Mouse (Mus musculus): Measurements from ENCODE around the gene Dnaaf3.
"Not testable (repeated sequence)": the region's sequence is repeated elsewhere in the genome, so short reads cannot be mapped to it uniquely, and the experiment has no call there.

The Dnaaf3 gene

GRCm38 (mm10) chr7:4532005-4532729 is at the start of gene Dnaaf3:
Gene Dnaaf3, minus strand, starts transcription at chr7:4532453.
- in situ Hi-C loops (cut with MboI; ENCODE audit: low pct_unique_long_range_greater_than_20kb in 1 of 2, low sequenced_read_pairs in 2 of 2, unreplicated experiment in 1 of 2) = no loop called here

DNA sequence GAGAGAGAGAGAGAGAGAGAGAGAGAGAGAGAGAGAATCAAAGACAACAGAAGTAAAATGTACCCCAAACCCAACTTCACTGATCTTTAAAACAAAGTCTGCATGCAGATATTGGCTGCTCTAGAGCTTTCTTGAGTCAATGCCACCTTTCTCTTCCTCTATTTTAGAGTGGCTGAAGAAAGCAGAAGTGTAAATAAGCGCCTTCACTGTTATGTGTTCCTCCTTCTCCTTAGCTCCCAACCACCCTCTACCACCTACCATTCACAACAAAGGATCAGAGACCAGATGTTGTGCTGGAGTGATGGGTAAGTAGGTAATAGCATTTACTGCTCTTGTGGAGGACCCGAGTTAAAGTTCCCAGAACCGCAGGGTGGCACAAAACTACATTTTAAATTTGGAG is 49.2 kb upstream of the Dnaaf3 start:
- in situ Hi-C loops (cut with MboI; ENCODE audit: low pct_unique_long_range_greater_than_20kb in 1 of 2, low sequenced_read_pairs in 2 of 2, unreplicated experiment in 1 of 2) = not testable (repeated sequence)

DNA sequence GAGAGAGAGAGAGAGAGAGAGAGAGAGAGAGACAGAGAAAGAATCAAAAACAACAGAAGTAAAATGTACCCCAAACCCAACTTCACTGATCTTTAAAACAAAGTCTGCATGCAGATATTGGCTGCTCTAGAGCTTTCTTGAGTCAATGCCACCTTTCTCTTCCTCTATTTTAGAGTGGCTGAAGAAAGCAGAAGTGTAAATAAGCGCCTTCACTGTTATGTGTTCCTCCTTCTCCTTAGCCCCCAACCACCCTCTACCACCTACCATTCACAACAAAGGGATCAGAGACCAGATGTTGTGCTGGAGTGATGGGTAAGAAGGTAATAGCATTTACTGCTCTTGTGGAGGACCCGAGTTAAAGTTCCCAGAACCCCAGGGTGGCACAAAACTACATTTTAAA is 40.1 kb upstream of the Dnaaf3 start:
- in situ Hi-C loops (cut with MboI; ENCODE audit: low pct_unique_long_range_greater_than_20kb in 1 of 2, low sequenced_read_pairs in 2 of 2, unreplicated experiment in 1 of 2) = not testable (repeated sequence)

DNA sequence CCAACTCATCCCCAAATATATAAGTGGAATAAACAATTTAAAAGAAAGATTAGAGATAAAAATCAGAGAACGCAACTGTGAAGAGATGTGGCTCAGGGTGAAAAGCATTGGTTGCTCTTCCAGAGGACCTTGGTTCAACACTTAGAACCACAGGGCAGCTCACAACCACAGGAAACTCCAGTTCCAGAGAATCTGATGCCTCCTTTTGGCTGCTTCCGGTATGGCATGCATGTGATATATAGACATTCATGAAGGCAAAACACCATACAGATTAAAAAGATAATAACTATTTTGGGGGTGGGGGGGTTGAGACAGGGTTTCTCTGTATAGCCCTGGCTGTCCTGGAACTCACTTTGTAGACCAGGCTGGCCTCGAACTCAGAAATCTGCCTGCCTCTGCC is 30.4 kb upstream of the Dnaaf3 start:
- in situ Hi-C loops (cut with MboI; ENCODE audit: low pct_unique_long_range_greater_than_20kb in 1 of 2, low sequenced_read_pairs in 2 of 2, unreplicated experiment in 1 of 2) = no loop called here

DNA sequence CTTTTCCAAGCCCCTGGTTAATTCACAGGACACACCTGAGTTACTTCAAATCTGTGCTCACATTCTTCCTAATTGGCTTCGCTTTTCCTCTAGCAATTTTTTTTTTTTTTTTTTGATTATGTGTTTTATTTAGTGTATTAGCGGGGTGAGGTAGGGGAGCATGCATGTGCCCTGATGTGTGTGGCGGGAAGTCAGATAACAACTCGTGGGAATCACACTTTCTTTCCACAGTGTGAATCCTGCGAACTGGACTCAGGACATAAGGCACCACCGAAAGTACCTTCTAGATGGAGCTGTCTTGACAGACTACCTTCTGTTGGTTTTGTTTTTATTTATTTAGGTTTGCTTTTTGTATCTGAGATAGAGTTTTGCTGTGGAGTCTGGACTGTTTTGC is 24.9 kb upstream of the Dnaaf3 start:
- in situ Hi-C loops (cut with MboI; ENCODE audit: low pct_unique_long_range_greater_than_20kb in 1 of 2, low sequenced_read_pairs in 2 of 2, unreplicated experiment in 1 of 2) = loop anchor here in 1 of 2 experiments (10.0 kb wide), 1 partner anchor 388 kb away; no protein-coding TSS in a partner anchor

DNA sequence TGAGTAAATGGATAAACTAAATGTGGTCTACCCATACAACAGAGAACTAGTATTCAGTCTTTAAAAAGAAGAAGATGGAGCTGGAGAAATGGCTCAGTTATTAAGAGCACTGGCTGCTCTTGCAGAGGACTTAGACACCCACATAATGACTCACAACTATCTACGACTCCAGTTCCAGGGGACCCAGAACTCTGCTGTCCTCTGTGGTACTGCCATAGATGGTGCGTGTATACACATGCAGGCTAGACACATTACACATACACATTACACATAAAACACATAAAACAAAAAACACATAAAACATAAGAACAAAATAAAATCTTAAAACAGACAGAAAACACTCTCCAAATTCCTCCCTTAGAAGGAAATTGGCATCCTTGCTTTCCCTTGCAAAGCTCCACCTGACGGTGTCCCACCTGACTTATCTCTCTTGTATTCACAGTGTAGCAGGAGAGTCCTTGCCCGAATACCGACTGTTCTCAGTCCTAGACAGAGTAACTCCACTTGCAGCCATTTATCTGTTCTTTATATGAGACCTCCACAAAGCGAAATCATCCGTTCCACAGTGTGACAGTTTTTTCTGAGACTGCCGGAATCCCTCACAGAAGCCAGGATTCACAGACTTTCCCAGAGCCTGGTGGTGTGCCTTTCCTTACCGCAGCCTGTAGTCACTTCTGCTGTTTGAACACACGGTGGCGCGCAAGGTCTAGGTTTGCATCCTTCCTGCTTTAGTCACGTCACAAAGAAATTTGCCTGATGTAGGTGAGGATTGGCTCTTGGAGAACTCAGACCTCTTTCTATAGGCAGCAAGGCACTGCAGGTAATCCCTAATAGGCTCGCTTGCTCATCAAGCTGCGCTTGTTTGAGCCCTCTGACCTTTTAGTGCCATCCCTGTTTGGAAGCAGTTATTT is 24.3 kb upstream of the Dnaaf3 start:
- in situ Hi-C loops (cut with MboI; ENCODE audit: low pct_unique_long_range_greater_than_20kb in 1 of 2, low sequenced_read_pairs in 2 of 2, unreplicated experiment in 1 of 2) = loop anchor here in 1 of 2 experiments (10.0 kb wide), 1 partner anchor 388 kb away; no protein-coding TSS in a partner anchor

DNA sequence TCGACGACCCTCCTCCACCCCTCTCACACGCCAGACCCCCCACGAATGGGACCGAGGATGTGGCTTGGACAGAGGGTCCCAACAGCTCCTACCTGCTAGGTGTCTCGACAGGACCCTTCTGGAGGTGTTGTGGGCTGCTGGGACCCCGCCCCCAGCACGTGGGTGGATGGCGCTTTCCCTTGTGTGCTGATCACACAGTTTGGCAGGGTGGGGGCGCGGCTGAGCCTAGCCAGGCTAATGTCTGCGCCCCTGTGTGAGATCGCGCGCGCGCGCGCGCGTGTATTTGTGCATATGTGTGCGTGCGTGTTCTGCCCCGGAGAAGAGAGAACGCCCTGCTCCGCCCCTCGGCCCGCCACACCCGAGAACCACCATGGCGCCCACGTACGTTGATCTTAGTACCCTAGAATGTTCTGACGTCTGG is 15.0 kb upstream of the Dnaaf3 start, which contains the start of gene Syt5:
Gene Syt5 (minus strand): TSS at position 321 of the 421 bp plus-strand sequence.
- in situ Hi-C loops (cut with MboI; ENCODE audit: low pct_unique_long_range_greater_than_20kb in 1 of 2, low sequenced_read_pairs in 2 of 2, unreplicated experiment in 1 of 2) = no loop called here

- in situ Hi-C loops (cut with MboI; ENCODE audit: low pct_unique_long_range_greater_than_20kb in 1 of 2, low sequenced_read_pairs in 2 of 2, unreplicated experiment in 1 of 2) = no loop called here
Observed at GRCm38 (mm10) chr7:4546591-4547131, 14.4 kb upstream of the Dnaaf3 start.

- in situ Hi-C loops (cut with MboI; ENCODE audit: low pct_unique_long_range_greater_than_20kb in 1 of 2, low sequenced_read_pairs in 2 of 2, unreplicated experiment in 1 of 2) = no loop called here
Observed at GRCm38 (mm10) chr7:4546050-4546449, 13.8 kb upstream of the Dnaaf3 start.

GRCm38 (mm10) chr7:4542013-4542412 is 9.8 kb upstream of the Dnaaf3 start:
- in situ Hi-C loops (cut with MboI; ENCODE audit: low pct_unique_long_range_greater_than_20kb in 1 of 2, low sequenced_read_pairs in 2 of 2, unreplicated experiment in 1 of 2) = no loop called here

GRCm38 (mm10) chr7:4541344-4541743 is 9.1 kb upstream of the Dnaaf3 start:
- in situ Hi-C loops (cut with MboI; ENCODE audit: low pct_unique_long_range_greater_than_20kb in 1 of 2, low sequenced_read_pairs in 2 of 2, unreplicated experiment in 1 of 2) = no loop called here

DNA sequence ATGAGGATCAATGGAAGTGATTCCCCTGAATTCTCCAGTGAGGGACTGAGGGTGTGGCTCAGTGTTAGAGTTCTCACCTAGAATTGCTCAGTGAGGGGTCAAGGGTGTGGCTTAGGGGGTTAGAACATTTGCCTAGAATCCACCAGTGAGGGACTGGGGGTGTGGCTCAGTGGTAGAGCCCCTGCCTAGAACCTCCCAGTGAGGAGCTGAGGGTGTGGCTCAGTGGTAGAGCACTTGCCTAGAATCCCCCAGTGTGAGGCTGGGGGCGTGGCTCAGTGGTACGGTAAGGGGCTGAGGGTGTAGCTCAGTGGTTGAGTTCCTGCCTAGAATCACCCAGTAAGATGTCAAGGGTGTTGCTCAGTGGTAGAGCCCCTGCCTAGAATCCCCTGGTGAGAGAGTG is 6.8 kb upstream of the Dnaaf3 start:
- in situ Hi-C loops (cut with MboI; ENCODE audit: low pct_unique_long_range_greater_than_20kb in 1 of 2, low sequenced_read_pairs in 2 of 2, unreplicated experiment in 1 of 2) = no loop called here

DNA sequence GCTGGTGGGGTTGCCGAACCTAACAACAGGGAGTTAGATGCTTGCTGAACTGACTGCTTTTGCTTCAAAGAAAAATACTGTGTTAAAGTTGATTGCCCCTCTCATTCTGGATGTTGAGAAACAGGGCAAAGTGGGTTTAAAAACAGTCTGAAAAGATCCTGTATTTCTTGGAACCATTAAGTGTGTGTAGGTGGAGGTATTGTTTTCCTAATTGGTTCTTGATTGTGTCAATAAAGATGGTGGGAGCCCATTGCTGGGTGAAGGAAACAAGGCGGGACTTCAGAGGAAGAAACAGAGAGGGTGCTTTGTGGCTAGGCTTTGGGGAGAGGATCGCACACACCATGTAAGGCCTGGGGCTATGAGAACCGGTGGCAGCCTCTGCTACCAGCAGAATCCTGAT is 4.9 kb upstream of the Dnaaf3 start:
- in situ Hi-C loops (cut with MboI; ENCODE audit: low pct_unique_long_range_greater_than_20kb in 1 of 2, low sequenced_read_pairs in 2 of 2, unreplicated experiment in 1 of 2) = no loop called here

DNA sequence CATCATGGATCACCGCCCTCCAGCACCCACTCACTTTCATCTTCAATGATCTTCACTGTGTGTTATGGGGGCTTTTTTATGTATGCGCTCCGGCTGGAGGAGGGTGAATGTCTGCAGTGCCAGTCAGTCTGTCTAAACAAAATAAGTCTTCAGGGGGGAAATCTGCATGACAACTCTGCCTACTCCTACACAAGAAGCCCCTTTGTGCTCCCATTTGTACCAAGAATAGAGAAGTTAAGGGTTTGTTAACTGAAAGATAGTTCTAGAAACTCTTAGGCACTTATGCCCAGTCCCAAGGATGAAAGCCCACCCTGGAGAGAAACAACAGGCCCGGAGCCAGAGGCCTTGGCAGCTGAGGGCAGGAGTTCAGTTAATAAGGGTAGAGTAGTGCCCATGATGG is 4.1 kb upstream of the Dnaaf3 start:
- in situ Hi-C loops (cut with MboI; ENCODE audit: low pct_unique_long_range_greater_than_20kb in 1 of 2, low sequenced_read_pairs in 2 of 2, unreplicated experiment in 1 of 2) = no loop called here

GRCm38 (mm10) chr7:4530166-4530565 is 2.1 kb downstream of the Dnaaf3 start:
- in situ Hi-C loops (cut with MboI; ENCODE audit: low pct_unique_long_range_greater_than_20kb in 1 of 2, low sequenced_read_pairs in 2 of 2, unreplicated experiment in 1 of 2) = not testable (repeated sequence)

DNA sequence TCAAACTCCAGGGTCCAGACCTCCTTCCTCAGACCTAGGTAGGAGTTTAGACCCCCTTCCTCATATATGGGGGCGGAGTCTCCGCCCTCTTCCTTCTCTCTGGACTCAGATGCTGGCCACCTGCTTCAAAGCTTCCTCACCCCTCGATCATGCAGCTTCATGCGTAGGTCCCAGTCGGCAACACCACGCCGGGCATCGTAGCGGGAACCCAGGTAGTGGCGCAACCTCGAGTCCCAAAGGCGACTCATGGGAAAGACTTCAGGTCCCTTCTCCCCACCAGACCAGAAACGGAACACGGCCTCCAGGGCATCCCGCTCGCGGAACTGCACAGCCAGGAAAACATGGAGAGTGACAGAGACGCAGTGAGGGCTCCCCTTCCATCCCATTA is 5.0 kb downstream of the Dnaaf3 start:
- in situ Hi-C loops (cut with MboI; ENCODE audit: low pct_unique_long_range_greater_than_20kb in 1 of 2, low sequenced_read_pairs in 2 of 2, unreplicated experiment in 1 of 2) = no loop called here

- in situ Hi-C loops (cut with MboI; ENCODE audit: low pct_unique_long_range_greater_than_20kb in 1 of 2, low sequenced_read_pairs in 2 of 2, unreplicated experiment in 1 of 2) = no loop called here
Observed at GRCm38 (mm10) chr7:4526341-4527301, 5.6 kb downstream of the Dnaaf3 start.

- in situ Hi-C loops (cut with MboI; ENCODE audit: low pct_unique_long_range_greater_than_20kb in 1 of 2, low sequenced_read_pairs in 2 of 2, unreplicated experiment in 1 of 2) = not testable (repeated sequence)
Observed at GRCm38 (mm10) chr7:4524212-4524922, 7.9 kb downstream of the Dnaaf3 start, which contains the start of gene Tnni3. Gene Tnni3, minus strand, starts transcription at chr7:4524229.

Data from mouse embryonic stem cell (cell line).